Mouse (Mus musculus) neural tube, embryonic 13.5 days (tissue): ENCODE results near the gene Pot1b. TPM values are rescaled to one million over a fixed set of nuclear protein-coding genes. Genes with fewer than 3 reads are reported as not detected.

Experiments used
- polyA plus RNA-seq: library from polyadenylated mRNA; unstranded; fragments of >200 nt; fragmentation: Nextera tagmentation; extraction: Ambion mirVana; gene quantifications from 2 replicates; pipeline ENCODE4 v1.2.1, GENCODE M21; 2015

The Pot1b gene
- polyA plus RNA-seq, 1 experiment from 2014 or later: 8.3 TPM

Other genes with a start within 250 kb of the Pot1b start
- 0.06 TPM in 1 of 2 replicates, not detected in the other for gene Vmn2r118, start 87.4 kb downstream of the Pot1b start, polyA plus RNA-seq
- 0.06 TPM in 1 of 2 replicates, not detected in the other for gene Adgre4, start 37.4 kb upstream of the Pot1b start, polyA plus RNA-seq
- 10.1 and 11.9 TPM in 2 replicates for gene Zfp119a, start 166.3 kb upstream of the Pot1b start, polyA plus RNA-seq
- 15.6 and 18.9 TPM in 2 replicates for gene Zfp959, start 179.5 kb upstream of the Pot1b start, polyA plus RNA-seq
- gene Zfp119b, start 236.9 kb upstream of the Pot1b start, polyA plus RNA-seq: 9.0 and 9.6 TPM in 2 replicates
- gene Ebi3, start 240.0 kb upstream of the Pot1b start, polyA plus RNA-seq: 4.1 and 5.1 TPM in 2 replicates
- gene Yju2, start 246.5 kb upstream of the Pot1b start, polyA plus RNA-seq: 21.1 and 24.1 TPM in 2 replicates